Mouse (Mus musculus): ENCODE measurements around the gene Nup107. TPM values are rescaled to one million over a fixed set of nuclear protein-coding genes. Genes with fewer than 3 reads are reported as not detected.

The Nup107 gene
- polyA plus RNA-seq, 1 experiment from 2014 or later = 95.1 TPM

DNA sequence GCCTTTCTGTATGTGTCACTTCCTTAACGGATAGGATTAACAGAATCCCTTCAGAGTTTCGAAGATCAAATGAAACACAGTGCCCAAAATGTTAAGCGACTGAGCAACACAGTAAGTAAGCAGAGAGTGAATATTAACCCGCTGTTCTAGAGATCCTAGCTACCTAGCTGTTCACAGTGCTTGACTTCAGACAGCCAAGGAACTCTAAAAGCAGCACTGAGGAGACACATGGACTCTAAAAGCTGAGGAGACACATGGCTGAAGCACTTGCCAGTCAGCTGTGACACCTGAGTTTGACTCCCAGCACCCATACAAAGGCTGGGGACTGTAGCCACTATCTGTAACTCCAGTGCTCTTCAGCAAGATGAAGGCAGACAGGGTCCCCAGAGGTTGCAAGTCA, 36.5 kb upstream of the Nup107 start:
- no peaks in the 10 kb centered on the region for H3K9me3 ChIP-seq (ENCODE audit: control insufficient read depth, low read length)
- H3K36me3 ChIP-seq (ENCODE audit: control insufficient read depth, insufficient read depth, low read length) = no peaks in the 10 kb centered on the region
- no peak overlapping the region for H3K4me2 ChIP-seq
- no peaks in the 10 kb centered on the region for H3K27me3 ChIP-seq (ENCODE audit: control insufficient read depth, insufficient read depth, low read length)
- 76% methylated on average over 4 of the region's 4 CpGs for WGBS
- no peaks in the 10 kb centered on the region for H3K4me1 ChIP-seq (ENCODE audit: control insufficient read depth, insufficient read depth, low read length)
- H3K9ac ChIP-seq (ENCODE audit: low read length) = no peak overlapping the region
- ATAC-seq (ENCODE audit: low FRiP score) = no peak
- DNase-seq (ENCODE audit: low spot score, missing footprints) = no peak
- no peak overlapping the region for H3K4me3 ChIP-seq (ENCODE audit: low read depth, low read length)
- H3K27ac ChIP-seq (ENCODE audit: low read depth, low read length) = no peak overlapping the region

DNA sequence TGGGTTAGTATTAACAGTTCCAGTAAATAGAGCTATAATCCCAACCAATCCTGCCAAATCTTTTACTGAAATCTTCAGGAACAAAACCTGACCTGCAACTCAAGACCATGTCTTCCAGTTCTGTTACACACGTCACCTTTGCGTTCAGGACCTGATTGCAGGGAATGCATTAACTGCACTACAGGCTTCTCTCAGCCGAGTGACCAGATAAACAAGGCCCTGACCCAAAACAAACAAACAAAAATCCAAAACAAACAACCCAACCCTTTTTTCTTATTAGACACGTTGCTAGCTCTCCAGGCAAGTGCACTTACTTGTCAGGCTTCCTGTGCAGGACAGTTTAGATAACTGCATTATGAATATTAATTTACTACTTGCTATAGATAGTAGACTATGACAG, 36.0 kb upstream of the Nup107 start:
- Histone ChIP-seq H3K36me3 (ENCODE audit: control insufficient read depth, insufficient read depth, low read length) (no peaks in the 10 kb centered on the region), H3K4me1 (ENCODE audit: control insufficient read depth, insufficient read depth, low read length) (no peaks in the 10 kb centered on the region), H3K4me3 (ENCODE audit: low read depth, low read length) (no peak overlapping the region), H3K27me3 (ENCODE audit: control insufficient read depth, insufficient read depth, low read length) (no peaks in the 10 kb centered on the region), H3K27ac (ENCODE audit: low read depth, low read length) (no peak overlapping the region), H3K9me3 (ENCODE audit: control insufficient read depth, low read length) (no peaks in the 10 kb centered on the region), H3K9ac (ENCODE audit: low read length) (no peak overlapping the region), H3K4me2 (no peak overlapping the region)
- 83% methylated on average over 4 of the region's 4 CpGs for WGBS
- DNase-seq (ENCODE audit: low spot score, missing footprints) (no peak), ATAC-seq (ENCODE audit: low FRiP score) (no peak)

DNA sequence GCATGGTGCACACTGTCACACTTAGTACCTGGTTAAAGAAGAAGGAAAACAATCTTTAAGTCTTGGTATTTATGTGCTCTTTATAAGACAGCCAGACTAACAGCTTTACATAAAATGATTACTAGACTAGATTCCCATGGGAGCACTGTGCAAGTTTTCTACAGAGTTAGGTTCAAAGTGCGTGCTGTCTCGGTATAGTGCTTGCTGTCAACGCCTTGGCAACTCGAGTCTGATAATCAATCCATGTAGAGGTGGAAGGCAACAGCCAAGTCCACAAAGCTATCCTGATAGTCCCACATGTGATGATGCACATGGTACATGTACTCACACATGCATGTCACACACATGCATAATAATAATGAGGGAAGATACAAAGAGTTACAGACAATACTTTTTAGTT, 32.1 kb upstream of the Nup107 start:
- Histone ChIP-seq H3K9ac (ENCODE audit: low read length) (no peak overlapping the region), H3K36me3 (ENCODE audit: control insufficient read depth, insufficient read depth, low read length) (no peaks in the 10 kb centered on the region), H3K4me1 (ENCODE audit: control insufficient read depth, insufficient read depth, low read length) (no peaks in the 10 kb centered on the region), H3K4me3 (ENCODE audit: low read depth, low read length) (no peak overlapping the region), H3K27me3 (ENCODE audit: control insufficient read depth, insufficient read depth, low read length) (no peaks in the 10 kb centered on the region), H3K9me3 (ENCODE audit: control insufficient read depth, low read length) (no peaks in the 10 kb centered on the region), H3K4me2 (no peak overlapping the region), H3K27ac (ENCODE audit: low read depth, low read length) (no peak overlapping the region)
- DNase-seq (ENCODE audit: low spot score, missing footprints) = no peak
- 88% methylated on average over 4 of the region's 4 CpGs for WGBS
- ATAC-seq (ENCODE audit: low FRiP score) = no peak

DNA sequence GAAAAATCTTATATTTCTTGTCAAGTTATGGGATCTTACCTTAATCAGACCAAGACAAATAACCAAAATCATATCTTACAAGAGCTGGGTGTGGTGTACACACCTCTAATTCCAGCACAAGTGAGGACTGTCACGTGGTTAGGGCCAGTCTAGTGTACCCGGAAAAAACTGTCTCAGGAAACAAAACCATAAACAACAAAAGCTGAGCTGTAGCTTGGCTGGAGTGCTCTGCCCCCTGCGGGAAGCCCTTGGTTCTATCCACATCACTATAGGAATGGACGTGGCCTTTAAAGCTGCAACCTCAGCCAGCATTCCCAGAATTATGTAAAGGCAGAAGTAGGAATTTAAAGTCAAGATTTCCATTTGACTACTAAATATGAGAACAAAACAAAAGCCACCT, 31.6 kb upstream of the Nup107 start:
- Histone ChIP-seq H3K27me3 (ENCODE audit: control insufficient read depth, insufficient read depth, low read length) (no peaks in the 10 kb centered on the region), H3K27ac (ENCODE audit: low read depth, low read length) (no peak overlapping the region), H3K4me2 (no peak overlapping the region), H3K4me1 (ENCODE audit: control insufficient read depth, insufficient read depth, low read length) (no peaks in the 10 kb centered on the region), H3K9me3 (ENCODE audit: control insufficient read depth, low read length) (no peaks in the 10 kb centered on the region), H3K4me3 (ENCODE audit: low read depth, low read length) (no peak overlapping the region), H3K9ac (ENCODE audit: low read length) (no peak overlapping the region), H3K36me3 (ENCODE audit: control insufficient read depth, insufficient read depth, low read length) (no peaks in the 10 kb centered on the region)
- no peak for ATAC-seq (ENCODE audit: low FRiP score)
- WGBS = 76% methylated on average over 4 of the region's 4 CpGs
- DNase-seq (ENCODE audit: low spot score, missing footprints) = no peak

DNA sequence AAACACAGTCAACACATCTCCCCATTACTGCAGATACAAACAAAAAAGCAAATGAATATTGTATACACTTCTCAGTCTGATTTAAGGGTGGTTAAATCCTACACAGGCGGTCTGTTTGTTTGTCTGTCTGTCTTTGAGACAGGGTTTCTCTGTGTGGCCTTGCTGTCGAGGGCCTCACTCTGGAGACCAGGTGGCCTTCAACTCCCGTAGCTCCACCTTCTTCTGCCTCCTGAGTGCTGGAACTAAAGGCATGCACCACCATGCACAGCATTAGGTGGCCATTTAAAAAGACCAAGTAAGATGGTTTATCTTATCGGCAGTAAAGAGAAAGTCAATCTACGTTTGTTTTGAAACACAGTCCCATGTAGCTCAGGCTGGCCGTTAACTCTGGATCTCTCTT, 30.8 kb upstream of the Nup107 start:
- WGBS = 92% methylated on average over 6 of the region's 6 CpGs
- H3K36me3 ChIP-seq (ENCODE audit: control insufficient read depth, insufficient read depth, low read length) = no peaks in the 10 kb centered on the region
- DNase-seq (ENCODE audit: low spot score, missing footprints) = no peak
- H3K27me3 ChIP-seq (ENCODE audit: control insufficient read depth, insufficient read depth, low read length) = no peaks in the 10 kb centered on the region
- no peak overlapping the region for H3K4me2 ChIP-seq
- H3K9ac ChIP-seq (ENCODE audit: low read length) = no peak overlapping the region
- H3K4me3 ChIP-seq (ENCODE audit: low read depth, low read length) = no peak overlapping the region
- H3K4me1 ChIP-seq (ENCODE audit: control insufficient read depth, insufficient read depth, low read length) = no peaks in the 10 kb centered on the region
- ATAC-seq (ENCODE audit: low FRiP score) = no peak
- H3K9me3 ChIP-seq (ENCODE audit: control insufficient read depth, low read length) = no peaks in the 10 kb centered on the region
- H3K27ac ChIP-seq (ENCODE audit: low read depth, low read length) = no peak overlapping the region

DNA sequence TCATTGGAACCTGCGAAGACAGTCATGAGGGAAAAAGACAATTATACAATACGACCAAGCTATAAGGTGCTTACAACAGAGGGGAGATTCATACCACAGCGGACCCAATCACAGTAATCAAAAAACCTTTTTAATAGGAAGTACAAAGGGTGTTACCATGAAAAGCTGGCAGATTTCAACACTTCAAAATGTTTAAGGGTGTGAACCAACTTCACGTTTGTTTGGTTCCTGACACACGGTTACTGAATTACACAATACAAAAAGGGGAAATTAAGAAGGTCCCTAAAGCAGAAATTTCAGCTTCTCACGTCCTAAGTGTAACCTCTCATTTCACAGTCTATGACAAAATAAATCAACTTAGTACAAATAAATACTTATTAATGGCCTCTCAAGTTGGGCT, 26.1 kb upstream of the Nup107 start:
- no peak overlapping the region for H3K4me2 ChIP-seq
- no peak overlapping the region for H3K27ac ChIP-seq (ENCODE audit: low read depth, low read length)
- no peak for DNase-seq (ENCODE audit: low spot score, missing footprints)
- H3K9ac ChIP-seq (ENCODE audit: low read length) = no peak overlapping the region
- no peak overlapping the region for H3K4me3 ChIP-seq (ENCODE audit: low read depth, low read length)
- no peak for ATAC-seq (ENCODE audit: low FRiP score)
- H3K9me3 ChIP-seq (ENCODE audit: control insufficient read depth, low read length) = no peaks in the 10 kb centered on the region
- WGBS = 93% methylated on average over 6 of the region's 6 CpGs
- H3K4me1 ChIP-seq (ENCODE audit: control insufficient read depth, insufficient read depth, low read length) = no peaks in the 10 kb centered on the region
- H3K36me3 ChIP-seq (ENCODE audit: control insufficient read depth, insufficient read depth, low read length) = peaks cover 3% of the 10 kb centered on the region
- H3K27me3 ChIP-seq (ENCODE audit: control insufficient read depth, insufficient read depth, low read length) = no peaks in the 10 kb centered on the region

DNA sequence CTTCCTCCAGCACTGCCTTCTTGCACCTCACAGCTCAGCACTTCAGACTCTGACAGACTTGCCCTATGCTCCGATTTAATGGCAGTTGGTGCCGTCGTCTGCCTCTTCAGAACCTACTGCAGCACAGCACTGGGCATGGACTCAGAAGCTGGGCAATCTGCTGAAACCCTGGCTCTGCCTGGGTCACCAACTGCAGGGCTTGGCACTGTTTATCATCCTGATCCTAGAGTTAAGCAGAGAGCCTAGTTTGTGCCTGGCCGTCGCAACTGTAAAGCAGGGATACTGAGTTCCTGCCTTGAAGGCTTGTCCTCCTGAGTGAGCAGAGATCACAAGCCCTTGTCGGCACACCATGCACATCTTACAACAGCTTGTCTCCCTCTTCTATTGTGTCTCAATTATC, 24.2 kb upstream of the Nup107 start:
- 93% methylated on average over 6 of the region's 6 CpGs for WGBS
- DNase-seq (ENCODE audit: low spot score, missing footprints) = no peak
- Histone ChIP-seq H3K4me2 (no peak overlapping the region), H3K9me3 (ENCODE audit: control insufficient read depth, low read length) (no peaks in the 10 kb centered on the region), H3K4me1 (ENCODE audit: control insufficient read depth, insufficient read depth, low read length) (no peaks in the 10 kb centered on the region), H3K27ac (ENCODE audit: low read depth, low read length) (no peak overlapping the region), H3K27me3 (ENCODE audit: control insufficient read depth, insufficient read depth, low read length) (no peaks in the 10 kb centered on the region), H3K36me3 (ENCODE audit: control insufficient read depth, insufficient read depth, low read length) (peaks cover 6% of the 10 kb centered on the region), H3K9ac (ENCODE audit: low read length) (no peak overlapping the region), H3K4me3 (ENCODE audit: low read depth, low read length) (no peak overlapping the region)
- ATAC-seq (ENCODE audit: low FRiP score) = no peak

DNA sequence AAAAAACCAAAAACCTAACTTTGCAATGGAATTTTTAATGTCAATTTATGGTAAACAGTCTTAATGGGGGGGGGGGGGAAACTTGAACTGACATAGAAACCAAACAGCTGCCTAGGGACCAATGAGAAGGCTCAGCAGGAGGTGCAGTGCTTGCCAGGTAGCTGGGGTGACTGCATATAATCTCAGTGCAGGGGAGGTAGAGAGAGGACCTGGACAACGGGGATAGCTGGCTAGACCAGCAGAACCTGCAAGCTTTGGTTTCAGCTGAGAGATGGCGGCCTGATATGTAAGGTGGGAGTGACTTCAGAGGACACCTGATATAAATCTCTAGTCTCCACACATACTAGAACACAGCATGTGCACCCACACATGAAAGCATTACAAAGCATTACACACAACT, 20.0 kb upstream of the Nup107 start:
- peaks cover 6% of the 10 kb centered on the region for H3K36me3 ChIP-seq (ENCODE audit: control insufficient read depth, insufficient read depth, low read length)
- H3K9ac ChIP-seq (ENCODE audit: low read length) = no peak overlapping the region
- no peak overlapping the region for H3K4me2 ChIP-seq
- no peak for ATAC-seq (ENCODE audit: low FRiP score)
- no peaks in the 10 kb centered on the region for H3K27me3 ChIP-seq (ENCODE audit: control insufficient read depth, insufficient read depth, low read length)
- DNase-seq (ENCODE audit: low spot score, missing footprints) = no peak
- no peak overlapping the region for H3K27ac ChIP-seq (ENCODE audit: low read depth, low read length)
- WGBS = 95% methylated on average over 2 of the region's 2 CpGs
- H3K4me3 ChIP-seq (ENCODE audit: low read depth, low read length) = no peak overlapping the region
- no peaks in the 10 kb centered on the region for H3K9me3 ChIP-seq (ENCODE audit: control insufficient read depth, low read length)
- H3K4me1 ChIP-seq (ENCODE audit: control insufficient read depth, insufficient read depth, low read length) = no peaks in the 10 kb centered on the region

DNA sequence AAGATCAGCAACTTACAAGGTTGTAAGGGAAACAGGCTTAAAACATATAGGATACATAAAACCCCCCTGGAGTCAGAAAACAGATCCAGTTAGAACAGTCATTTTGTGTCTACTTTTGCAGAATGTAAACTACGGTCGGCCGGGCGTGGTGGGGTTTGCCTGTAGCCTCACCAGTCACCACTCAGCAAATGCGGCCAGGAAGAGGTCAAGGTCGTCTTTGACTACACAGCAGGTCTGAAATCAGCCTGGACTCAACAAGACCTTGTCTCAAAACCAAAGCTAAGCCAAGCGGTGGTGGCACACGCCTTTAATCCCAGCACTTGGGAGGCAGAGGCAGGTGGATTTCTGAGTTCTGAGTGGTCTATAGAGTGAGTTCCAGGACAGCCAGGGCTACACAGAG, 19.1 kb upstream of the Nup107 start:
- ATAC-seq (ENCODE audit: low FRiP score) = no peak
- Histone ChIP-seq H3K4me1 (ENCODE audit: control insufficient read depth, insufficient read depth, low read length) (no peaks in the 10 kb centered on the region), H3K27me3 (ENCODE audit: control insufficient read depth, insufficient read depth, low read length) (no peaks in the 10 kb centered on the region), H3K9me3 (ENCODE audit: control insufficient read depth, low read length) (no peaks in the 10 kb centered on the region), H3K9ac (ENCODE audit: low read length) (no peak overlapping the region), H3K4me2 (no peak overlapping the region), H3K4me3 (ENCODE audit: low read depth, low read length) (no peak overlapping the region), H3K27ac (ENCODE audit: low read depth, low read length) (no peak overlapping the region), H3K36me3 (ENCODE audit: control insufficient read depth, insufficient read depth, low read length) (peaks cover 2% of the 10 kb centered on the region; the same call in 1 of the 2 replicates)
- no peak for DNase-seq (ENCODE audit: low spot score, missing footprints)
- WGBS = 96% methylated on average over 8 of the region's 8 CpGs

DNA sequence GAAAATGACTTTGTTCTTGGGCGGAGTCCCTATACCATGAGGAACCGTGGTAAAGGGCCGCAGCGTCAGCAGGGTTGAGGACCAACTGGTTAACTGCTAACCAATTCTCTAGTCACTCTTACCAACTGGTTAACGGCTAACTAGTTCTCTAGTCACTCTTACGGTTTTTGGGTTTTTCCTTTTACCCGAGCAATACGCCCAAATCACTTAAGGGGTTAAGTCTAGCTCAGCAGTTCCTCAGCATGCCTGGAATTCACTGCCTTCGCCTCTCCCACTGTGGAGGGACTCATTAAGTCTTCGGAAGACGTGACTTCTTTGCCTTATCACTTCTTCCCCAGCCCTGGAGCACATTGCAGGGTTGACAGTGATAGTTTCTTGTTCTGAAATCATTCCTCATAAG, 18.0 kb upstream of the Nup107 start:
- Histone ChIP-seq H3K4me1 (ENCODE audit: control insufficient read depth, insufficient read depth, low read length) (no peaks in the 10 kb centered on the region), H3K36me3 (ENCODE audit: control insufficient read depth, insufficient read depth, low read length) (0 out of 2 replicates have a peak, but pooled peaks cover 2% of the 10 kb centered on the region), H3K4me3 (ENCODE audit: low read depth, low read length) (no peak overlapping the region), H3K9me3 (ENCODE audit: control insufficient read depth, low read length) (no peaks in the 10 kb centered on the region), H3K9ac (ENCODE audit: low read length) (no peak overlapping the region), H3K4me2 (no peak overlapping the region), H3K27ac (ENCODE audit: low read depth, low read length) (no peak overlapping the region), H3K27me3 (ENCODE audit: control insufficient read depth, insufficient read depth, low read length) (no peaks in the 10 kb centered on the region)
- WGBS = 84% methylated on average over 11 of the region's 11 CpGs
- ATAC-seq (ENCODE audit: low FRiP score) (no peak), DNase-seq (ENCODE audit: low spot score, missing footprints) (no peak)

Data from midbrain, embryonic 11.5 days (tissue).